In the genomic region with DNA sequence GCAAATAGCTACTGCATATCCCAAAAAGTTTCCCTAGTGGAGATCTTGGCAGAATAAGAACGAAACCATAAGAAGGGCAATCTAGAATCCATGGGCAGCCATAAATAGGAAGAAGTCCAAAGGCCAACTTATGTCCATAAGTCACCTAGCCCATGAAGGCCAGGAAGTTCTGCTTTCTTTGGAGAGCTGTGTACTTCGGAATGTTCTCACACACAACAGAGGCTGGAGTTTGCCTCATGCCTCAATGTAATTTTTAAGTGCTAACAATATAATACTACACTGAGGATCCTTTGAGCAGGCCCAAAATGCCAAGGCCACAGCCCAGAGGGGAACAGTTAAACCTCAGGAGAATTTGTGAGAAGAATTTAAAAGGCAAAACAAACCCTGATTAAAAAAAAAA, we compare ENCODE assay signal across 27 mouse cellular contexts.
"Had no signal": no experiment of that assay in that cellular context is flagged by ENCODE, and none has a peak within 500 bp of the region (broad histone marks: within the 10 kb centered on the region; RNA-seq: fewer than 3 reads in every experiment).

No protein-coding gene starts in this region.

- ATAC-seq: forebrain, embryonic 13.5 days; forebrain, embryonic 14.5 days; forebrain, embryonic 15.5 days; forebrain, embryonic 16.5 days; forebrain, postnatal 0 days had no signal

- DNase-seq: cerebellum, adult 9-10 months; cerebellum, adult 9-11 months; cerebellum, postnatal 10 days; cerebellum, postnatal 14 days; cerebellum, postnatal 25 days; cerebellum, postnatal 36 days; embryo, embryonic 11 days; forebrain, postnatal 0 days; gastrocnemius, adult 2 months; gastrocnemius, postnatal 10 days; gastrocnemius, postnatal 14 days; gastrocnemius, postnatal 25 days; gastrocnemius, postnatal 36 days; heart, adult 11 months; heart, adult 18-20 months; heart, adult 2 months had no signal

- H3K27me3 ChIP-seq: embryonic facial prominence, embryonic 12.5 days; embryonic facial prominence, embryonic 13.5 days; embryonic facial prominence, embryonic 15.5 days; forebrain, embryonic 12.5 days; forebrain, embryonic 13.5 days; forebrain, embryonic 15.5 days had no signal

- H3K4me1 ChIP-seq: embryonic facial prominence, embryonic 10.5 days; embryonic facial prominence, embryonic 12.5 days; embryonic facial prominence, embryonic 15.5 days; forebrain, embryonic 10.5 days; forebrain, embryonic 12.5 days; forebrain, embryonic 13.5 days; forebrain, embryonic 15.5 days had no signal

- H3K27ac ChIP-seq: embryonic facial prominence, embryonic 10.5 days; embryonic facial prominence, embryonic 12.5 days; embryonic facial prominence, embryonic 13.5 days; embryonic facial prominence, embryonic 15.5 days; forebrain, embryonic 10.5 days; forebrain, embryonic 12.5 days; forebrain, embryonic 13.5 days; forebrain, embryonic 15.5 days; gastrocnemius, adult 2 months; heart, adult 2 months had no signal

- H3K4me2 ChIP-seq: embryonic facial prominence, embryonic 12.5 days; embryonic facial prominence, embryonic 13.5 days; embryonic facial prominence, embryonic 15.5 days; forebrain, embryonic 12.5 days; forebrain, embryonic 13.5 days; forebrain, embryonic 15.5 days had no signal

- H3K4me3 ChIP-seq: embryonic facial prominence, embryonic 10.5 days; embryonic facial prominence, embryonic 12.5 days; embryonic facial prominence, embryonic 13.5 days; embryonic facial prominence, embryonic 15.5 days; erythroblast, embryonic 14.5 days; forebrain, embryonic 10.5 days; forebrain, embryonic 12.5 days; forebrain, embryonic 13.5 days; forebrain, embryonic 15.5 days; gastrocnemius, adult 2 months; heart, adult 2 months had no signal

- H3K36me3 ChIP-seq: embryonic facial prominence, embryonic 10.5 days; embryonic facial prominence, embryonic 12.5 days; embryonic facial prominence, embryonic 13.5 days; embryonic facial prominence, embryonic 15.5 days; forebrain, embryonic 10.5 days; forebrain, embryonic 12.5 days; forebrain, embryonic 15.5 days had no signal

- H3K9ac ChIP-seq: embryonic facial prominence, embryonic 12.5 days; embryonic facial prominence, embryonic 13.5 days; embryonic facial prominence, embryonic 15.5 days; forebrain, embryonic 12.5 days; forebrain, embryonic 13.5 days; forebrain, embryonic 15.5 days; forebrain, postnatal 0 days had no signal

- H3K9me3 ChIP-seq: embryonic facial prominence, embryonic 10.5 days; embryonic facial prominence, embryonic 12.5 days; embryonic facial prominence, embryonic 13.5 days; embryonic facial prominence, embryonic 15.5 days; forebrain, embryonic 10.5 days; forebrain, embryonic 12.5 days; forebrain, embryonic 13.5 days; forebrain, embryonic 15.5 days had no signal
